In the genomic region with DNA sequence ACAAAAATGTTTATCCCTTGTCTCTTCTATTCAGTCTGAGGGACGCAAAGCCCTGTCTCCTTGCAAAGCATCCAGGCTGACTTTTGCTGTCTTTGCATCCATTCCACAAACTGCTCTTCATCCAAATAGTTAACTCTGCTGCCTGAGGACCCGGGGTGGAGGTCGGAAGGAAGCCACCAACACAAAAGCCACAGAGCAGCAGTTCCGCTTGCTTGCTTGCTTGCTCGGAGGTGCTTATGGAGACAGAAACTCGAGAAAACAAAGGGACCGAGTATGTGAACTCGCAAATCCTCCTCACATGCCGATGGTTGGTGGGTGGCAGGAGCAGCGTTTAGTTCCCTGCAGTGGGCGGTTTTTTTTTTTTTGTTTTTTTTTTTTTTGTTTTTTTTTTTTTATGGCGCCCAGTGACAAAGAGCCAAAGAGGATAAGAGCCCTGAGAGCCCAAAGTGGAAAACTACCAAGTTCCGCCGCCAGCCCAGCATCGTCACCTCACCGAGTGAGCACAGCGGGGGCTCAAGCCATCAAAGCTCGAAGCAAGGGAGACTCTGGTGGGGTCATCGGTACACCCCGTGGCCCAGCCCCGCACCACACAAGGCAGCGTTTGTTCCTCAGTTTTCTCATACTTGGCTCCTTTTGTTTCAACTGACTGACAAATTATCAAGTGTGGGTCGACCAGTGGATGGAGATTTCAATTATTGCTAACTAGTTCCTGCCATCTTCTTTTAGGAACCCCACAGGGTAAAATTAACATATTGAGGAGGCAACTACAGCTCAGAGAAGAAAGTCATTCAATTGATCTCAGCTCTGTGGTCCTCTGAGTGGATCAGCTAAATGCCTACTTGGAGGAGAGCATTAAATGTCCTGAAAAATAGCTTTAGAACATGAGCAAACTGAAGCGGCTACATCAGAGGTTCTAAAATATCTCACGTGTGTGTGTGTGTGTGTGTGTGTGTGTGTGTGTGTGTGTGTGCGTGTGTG, we compare ENCODE assay signal across 8 mouse cellular contexts. TPM values are rescaled to one million over a fixed set of nuclear protein-coding genes. Genes with fewer than 3 reads are reported as not detected.
DNase-seq lines count a peak whose midpoint lies in the region; ATAC-seq lines count a peak whose summit lies in the region.

No protein-coding gene starts in this region.

- 8% methylated on average over 26 of the region's 26 CpGs for WGBS in heart, embryonic 12.5 days
- 8% methylated on average over 26 of the region's 26 CpGs for WGBS in kidney, embryonic 14.5 days
- WGBS in liver, embryonic 13.5 days (ENCODE audit: insufficient replicate concordance) = 6% methylated on average over 26 of the region's 26 CpGs

- H3K9ac ChIP-seq in heart, embryonic 12.5 days = peak overlapping the region; percentile 65
- H3K9ac ChIP-seq in kidney, embryonic 14.5 days (ENCODE audit: low read depth, low read length) = peak overlapping the region; percentile 40
- H3K9ac ChIP-seq in liver, embryonic 13.5 days = 0 out of 2 replicates have a peak overlapping the region, but pooled peaks have one; percentile 17

- no peak for ATAC-seq in heart, embryonic 12.5 days (ENCODE audit: insufficient number of reproducible peaks, low FRiP score)
- ATAC-seq in kidney, embryonic 14.5 days (ENCODE audit: low FRiP score, low TSS enrichment) = peak; percentile 74; the same call in 1 of the 2 replicates
- no peak for ATAC-seq in liver, embryonic 13.5 days (ENCODE audit: low read depth)

- H3K27ac ChIP-seq in heart, embryonic 12.5 days (ENCODE audit: poor library complexity, severe bottlenecking) = peak overlapping the region; percentile 23; the same call in 1 of the 2 replicates
- H3K27ac ChIP-seq in kidney, embryonic 14.5 days (ENCODE audit: low read depth, low read length) = 0 out of 2 replicates have a peak overlapping the region, but pooled peaks have one; percentile 52
- no peak overlapping the region for H3K27ac ChIP-seq in liver, embryonic 13.5 days

- H3K4me3 ChIP-seq in heart, embryonic 12.5 days = peak overlapping the region; percentile 43
- H3K4me3 ChIP-seq in kidney, embryonic 14.5 days (ENCODE audit: low read length) = peak overlapping the region; percentile 35
- peak overlapping the region; percentile 30 for H3K4me3 ChIP-seq in liver, embryonic 13.5 days (replicated peaks)

- peak overlapping the region; percentile 72 for H3K4me2 ChIP-seq in heart, embryonic 12.5 days
- peak overlapping the region; percentile 37 for H3K4me2 ChIP-seq in kidney, embryonic 14.5 days (replicated peaks; ENCODE audit: low read depth, low read length)
- peak overlapping the region; percentile 38 for H3K4me2 ChIP-seq in liver, embryonic 13.5 days

- no peaks in the 10 kb centered on the region for H3K36me3 ChIP-seq in heart, embryonic 12.5 days
- H3K36me3 ChIP-seq in kidney, embryonic 14.5 days (ENCODE audit: control insufficient read depth, insufficient read depth, low read length) = no peaks in the 10 kb centered on the region
- H3K36me3 ChIP-seq in liver, embryonic 13.5 days = no peaks in the 10 kb centered on the region

- H3K4me1 ChIP-seq in heart, embryonic 12.5 days (replicated peaks) = peaks cover 29% of the 10 kb centered on the region
- 0 out of 2 replicates have a peak, but pooled peaks cover 9% of the 10 kb centered on the region for H3K4me1 ChIP-seq in kidney, embryonic 14.5 days (ENCODE audit: control insufficient read depth, insufficient read depth, low read length)
- peaks cover 8% of the 10 kb centered on the region for H3K4me1 ChIP-seq in liver, embryonic 13.5 days (replicated peaks)

- 0 out of 2 replicates have a peak, but pooled peaks cover 5% of the 10 kb centered on the region for H3K9me3 ChIP-seq in heart, embryonic 12.5 days (replicated peaks)
- H3K9me3 ChIP-seq in kidney, embryonic 14.5 days (ENCODE audit: control insufficient read depth, low read length) = no peaks in the 10 kb centered on the region
- no peaks in the 10 kb centered on the region for H3K9me3 ChIP-seq in liver, embryonic 13.5 days (replicated peaks)

- H3K27me3 ChIP-seq in heart, embryonic 12.5 days (replicated peaks) = no peaks in the 10 kb centered on the region
- no peaks in the 10 kb centered on the region for H3K27me3 ChIP-seq in kidney, embryonic 14.5 days (ENCODE audit: control insufficient read depth, insufficient read depth, low read length)
- 0 out of 2 replicates have a peak, but pooled peaks cover 4% of the 10 kb centered on the region for H3K27me3 ChIP-seq in liver, embryonic 13.5 days

- DNase-seq in left cerebral cortex, adult 18-20 months (ENCODE audit: low spot score in 2 of 2) = peak; percentile 15 to 25
- DNase-seq in left cerebral cortex, adult 11 months (ENCODE audit: low spot score) = no peak
- DNase-seq in embryo, embryonic 11.5 days (ENCODE audit: low read depth, low spot score) = peak; percentile 31
- DNase-seq in liver, embryonic 13.5 days = no peak
- peak; percentile 71 for DNase-seq in naive thymus-derived CD4-positive, alpha-beta T cell, adult 2 months (ENCODE audit: low read depth)
- DNase-seq in thymus, adult 18-20 months = peak; percentile 47 to 57

RNA-seq across cellular contexts. Expression of a gene that starts 38.6 kb away (rescaled TPM):
- 10 to 100 TPM; 53.0 to 53.1 TPM for total RNA-seq in left cerebral cortex, adult 18-20 months (2021)
- 112 and 118 TPM in 2 replicates for polyA plus RNA-seq in heart, embryonic 12.5 days (2016; fragmentation: Nextera tagmentation; extraction: Ambion mirVana)
- 134 and 168 TPM in 2 replicates for polyA plus RNA-seq in kidney, embryonic 14.5 days (2014; fragmentation: Nextera tagmentation; extraction: Ambion mirVana)
- 43.7 and 47.8 TPM in 2 replicates for polyA plus RNA-seq in liver, embryonic 13.5 days (2015; fragmentation: Nextera tagmentation; extraction: Ambion mirVana)

RNA-seq across cellular contexts. Expression of a gene that starts 38.7 kb away (rescaled TPM):
- not detected for total RNA-seq in left cerebral cortex, adult 18-20 months (2021)
- polyA plus RNA-seq in heart, embryonic 12.5 days (2016; fragmentation: Nextera tagmentation; extraction: Ambion mirVana) = 0.15 TPM in 1 of 2 replicates, not detected in the other
- polyA plus RNA-seq in kidney, embryonic 14.5 days (2014; fragmentation: Nextera tagmentation; extraction: Ambion mirVana) = 0.30 and 0.32 TPM in 2 replicates
- not detected in 2 replicates for polyA plus RNA-seq in liver, embryonic 13.5 days (2015; fragmentation: Nextera tagmentation; extraction: Ambion mirVana)

RNA-seq across cellular contexts. Expression of a gene that starts 38.7 kb away (rescaled TPM):
- total RNA-seq in left cerebral cortex, adult 18-20 months (2021) = 10 to 100 TPM; 27.9 to 31.6 TPM
- 5.9 and 6.4 TPM in 2 replicates for polyA plus RNA-seq in heart, embryonic 12.5 days (2016; fragmentation: Nextera tagmentation; extraction: Ambion mirVana)
- polyA plus RNA-seq in kidney, embryonic 14.5 days (2014; fragmentation: Nextera tagmentation; extraction: Ambion mirVana) = 5.0 and 13.6 TPM in 2 replicates
- 0.96 and 1.3 TPM in 2 replicates for polyA plus RNA-seq in liver, embryonic 13.5 days (2015; fragmentation: Nextera tagmentation; extraction: Ambion mirVana)

Comparison
In these comparisons a context has a peak if more than half of its experiments do, and no peak if none do; other contexts are left out.
1. DNase-seq: peak in left cerebral cortex, adult 18-20 months (2 of 2), embryo, embryonic 11.5 days (single experiment), naive thymus-derived CD4-positive, alpha-beta T cell, adult 2 months (single experiment) and thymus, adult 18-20 months (2 of 2); none in left cerebral cortex, adult 11 months (single experiment) and liver, embryonic 13.5 days (single experiment).
2. Peak in every context shown above with its lines, with median percentiles within 50 percentile points of each other: H3K4me2 ChIP-seq, H3K4me3 ChIP-seq and H3K9ac ChIP-seq.